Mouse (Mus musculus) ES-E14 (cell line): ENCODE data around the gene Zfand4.

Experiments
- MAFK ChIP-seq: IDR thresholded peaks from 2 replicates; pipeline ENCODE4 v1.6.1; 2014; ENCODE audit warnings: mild to moderate bottlenecking, low read depth, low read length, inconsistent platforms; ENCODE audit not compliant: insufficient read depth
- ZNF384 ChIP-seq: IDR thresholded peaks from 2 replicates; pipeline ENCODE4 v1.6.1; 2012; ENCODE audit warnings: low read depth, low read length, inconsistent platforms

DNA sequence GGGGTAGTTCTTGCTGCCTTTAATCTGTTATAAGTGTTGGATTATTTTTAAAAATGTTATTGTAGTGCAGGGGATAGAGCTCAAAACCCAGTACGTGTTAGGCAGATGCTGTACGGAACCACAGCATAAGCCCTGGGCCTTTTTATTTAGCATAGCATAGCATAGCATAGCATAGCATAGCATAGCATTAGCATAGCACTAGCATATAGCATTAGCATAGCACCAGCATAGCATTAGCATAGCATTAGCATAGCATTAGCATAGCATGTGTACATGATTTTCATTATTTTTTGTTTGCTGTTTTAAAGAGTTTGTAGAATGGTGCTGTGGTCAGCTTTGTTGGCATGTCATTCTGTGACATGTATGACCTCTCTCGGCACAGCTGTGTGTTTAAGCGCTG is 4.4 kb upstream of the Zfand4 start:
- TF ChIP-seq MAFK (no peak), ZNF384 (no peak)
